Mouse (Mus musculus) CH12.LX (cell line): Measurements from ENCODE around the gene Galk1. TPM values are rescaled to one million over a fixed set of nuclear protein-coding genes. Genes with fewer than 3 reads are reported as not detected.

Source experiments
- DNase-seq: peaks from one replicate; pipeline ENCODE4 v3.0.0-alpha.2; 2013; ENCODE audit errors: extremely low read depth
- H3K27ac ChIP-seq: 2 replicates; pipeline ENCODE4 v1.5.1; 2012; ENCODE audit warnings: low read depth, mild to moderate bottlenecking, control low read depth, moderate library complexity; ENCODE audit not compliant: insufficient read depth
- H3K27me3 ChIP-seq: replicated peaks from 2 replicates; pipeline ENCODE3; 2012; ENCODE audit warnings: inconsistent platforms
- H3K36me3 ChIP-seq, 2 experiments: replicated peaks in 1 of 2; 2 replicates each; pipeline versions ENCODE3 to v1.6.1; 2012; ENCODE audit warnings: inconsistent platforms in 1 of 2, low read length in 1 of 2, mild to moderate bottlenecking in 1 of 2, mixed read lengths in 1 of 2, moderate library complexity in 1 of 2; ENCODE audit not compliant: control insufficient read depth in 1 of 2, insufficient read depth in 1 of 2
- H3K4me1 ChIP-seq, 2 experiments: 2 replicates each; pipeline ENCODE4 v1.6.1; 2012; ENCODE audit warnings: inconsistent platforms in 1 of 2, moderate library complexity in 1 of 2; ENCODE audit not compliant: insufficient read depth in 2 of 2, control insufficient read depth in 1 of 2
- H3K4me2 ChIP-seq: 2 replicates; pipeline ENCODE4 v1.6.1; 2012; ENCODE audit warnings: low read depth, mild to moderate bottlenecking, control low read depth; ENCODE audit not compliant: poor library complexity, insufficient read depth, severe bottlenecking
- H3K4me3 ChIP-seq, 3 experiments: fragments of 150-350 bp in 1 of 3; sonication (generic) in 1 of 3; replicated peaks in 1 of 3; 2 replicates each; pipeline versions ENCODE3 to v1.5.1; 2011 to 2012; ENCODE audit warnings: low read depth in 2 of 3, low read length in 2 of 3, mild to moderate bottlenecking in 2 of 3, moderate library complexity in 2 of 3, control low read depth in 1 of 3, improper control_type of control experiment in 1 of 3, inconsistent platforms in 1 of 3, mixed read lengths in 1 of 3; ENCODE audit not compliant: poor library complexity in 1 of 3
- H3K79me2 ChIP-seq: replicated peaks from 2 replicates; pipeline ENCODE4 v1.6.1; 2012; ENCODE audit warnings: mild to moderate bottlenecking, moderate library complexity; ENCODE audit not compliant: control insufficient read depth, poor library complexity, insufficient read depth, severe bottlenecking; ENCODE audit errors: extremely low read depth
- H3K9ac ChIP-seq: 2 replicates; pipeline ENCODE4 v1.6.1; 2012; ENCODE audit warnings: low read depth, mild to moderate bottlenecking, control low read depth, moderate library complexity; ENCODE audit not compliant: insufficient read depth
- H3K9me3 ChIP-seq: replicated peaks from 2 replicates; pipeline ENCODE3; 2012; ENCODE audit warnings: low read length, inconsistent platforms, mixed read lengths
- BHLHE40 ChIP-seq: IDR thresholded peaks from 2 replicates; pipeline ENCODE4 v1.6.1; 2011; ENCODE audit warnings: mild to moderate bottlenecking, low read depth, low read length, improper control_type of control experiment
- CTCF ChIP-seq, 2 experiments: IDR thresholded peaks in 1 of 2; conservative IDR thresholded peaks in 1 of 2; 2 replicates each; pipeline ENCODE4 v1.5.1; 2011 to 2012; ENCODE audit warnings: low read depth in 2 of 2, low read length in 2 of 2, improper control_type of control experiment in 1 of 2, inconsistent platforms in 1 of 2, mild to moderate bottlenecking in 1 of 2, moderate library complexity in 1 of 2
- E2F4 ChIP-seq: IDR thresholded peaks from 2 replicates; pipeline ENCODE4 v1.6.1; 2011; ENCODE audit warnings: low read depth, low read length, improper control_type of control experiment; ENCODE audit not compliant: insufficient replicate concordance
- ELF1 ChIP-seq: IDR thresholded peaks from 2 replicates; pipeline ENCODE4 v1.6.1; 2014; ENCODE audit warnings: low read depth, mild to moderate bottlenecking, inconsistent platforms, low read length, improper control_type of control experiment
- ETS1 ChIP-seq: conservative IDR thresholded peaks from 2 replicates; pipeline ENCODE4 v1.6.1; 2012; ENCODE audit warnings: low read depth, mild to moderate bottlenecking, inconsistent platforms, low read length, improper control_type of control experiment, moderate library complexity
- IRF4 ChIP-seq: IDR thresholded peaks from 2 replicates; pipeline ENCODE4 v1.6.1; 2014; ENCODE audit warnings: low read depth, mild to moderate bottlenecking, inconsistent platforms, low read length, improper control_type of control experiment
- MAFK ChIP-seq: IDR thresholded peaks from 2 replicates; pipeline ENCODE4 v1.6.1; 2011; ENCODE audit warnings: low read length, improper control_type of control experiment; ENCODE audit not compliant: insufficient replicate concordance
- MAX ChIP-seq: IDR thresholded peaks from 2 replicates; pipeline ENCODE4 v1.6.1; 2011; ENCODE audit warnings: low read length, improper control_type of control experiment
- MXI1 ChIP-seq: IDR thresholded peaks from 2 replicates; pipeline ENCODE4 v1.6.1; 2011; ENCODE audit warnings: mild to moderate bottlenecking, low read depth, low read length, improper control_type of control experiment
- NRF1 ChIP-seq: IDR thresholded peaks from 2 replicates; pipeline ENCODE4 v1.6.1; 2014; ENCODE audit warnings: low read depth, mild to moderate bottlenecking, inconsistent platforms, low read length, improper control_type of control experiment, moderate library complexity
- POLR2A ChIP-seq: IDR thresholded peaks from 2 replicates; pipeline ENCODE4 v1.6.1; 2011; ENCODE audit warnings: low read depth, mild to moderate bottlenecking, improper control_type of control experiment, low read length
- POLR2AphosphoS2 ChIP-seq: IDR thresholded peaks from 2 replicates; pipeline ENCODE4 v1.6.1; 2011; ENCODE audit warnings: low read depth, low read length, improper control_type of control experiment
- RAD21 ChIP-seq: IDR thresholded peaks from 2 replicates; pipeline ENCODE4 v1.6.1; 2011; ENCODE audit warnings: low read depth, mild to moderate bottlenecking, low read length, improper control_type of control experiment, moderate library complexity
- RCOR1 ChIP-seq: conservative IDR thresholded peaks from 2 replicates; pipeline ENCODE4 v1.6.1; 2012; ENCODE audit warnings: low read depth, mild to moderate bottlenecking, inconsistent platforms, low read length, improper control_type of control experiment
- SIN3A ChIP-seq: IDR thresholded peaks from 2 replicates; pipeline ENCODE4 v1.6.1; 2012; ENCODE audit warnings: low read length, improper control_type of control experiment, inconsistent platforms
- SMC3 ChIP-seq: IDR thresholded peaks from 2 replicates; pipeline ENCODE4 v1.6.1; 2011; ENCODE audit warnings: low read depth, low read length, improper control_type of control experiment
- TBP ChIP-seq: conservative IDR thresholded peaks from 2 replicates; pipeline ENCODE4 v1.6.1; 2011; ENCODE audit warnings: low read depth, low read length, improper control_type of control experiment
- TCF12 ChIP-seq: IDR thresholded peaks from 2 replicates; pipeline ENCODE4 v1.6.1; 2014; ENCODE audit warnings: low read depth, mild to moderate bottlenecking, inconsistent platforms, low read length, improper control_type of control experiment
- UBTF ChIP-seq: IDR thresholded peaks from 2 replicates; pipeline ENCODE4 v1.6.1; 2012; ENCODE audit warnings: low read depth, mild to moderate bottlenecking, inconsistent platforms, low read length, improper control_type of control experiment, moderate library complexity
- USF1 ChIP-seq: IDR thresholded peaks from 2 replicates; pipeline ENCODE4 v1.6.1; 2014; ENCODE audit warnings: low read depth, mild to moderate bottlenecking, inconsistent platforms, low read length, improper control_type of control experiment
- USF2 ChIP-seq: conservative IDR thresholded peaks from 2 replicates; pipeline ENCODE4 v1.6.1; 2011; ENCODE audit warnings: low read depth, low read length, improper control_type of control experiment
- ZKSCAN1 ChIP-seq: IDR thresholded peaks from 2 replicates; pipeline ENCODE4 v1.6.1; 2012; ENCODE audit warnings: low read depth, inconsistent platforms, low read length, improper control_type of control experiment, borderline replicate concordance
- ZMIZ1 ChIP-seq: IDR thresholded peaks from 2 replicates; pipeline ENCODE4 v1.6.1; 2012; ENCODE audit warnings: low read depth, mild to moderate bottlenecking, inconsistent platforms, low read length, improper control_type of control experiment
- ZNF384 ChIP-seq: IDR thresholded peaks from 2 replicates; pipeline ENCODE4 v1.6.1; 2012; ENCODE audit warnings: low read depth, low read length, improper control_type of control experiment, inconsistent platforms
- dilution Hi-C: fragments of 300-500 bp; cut with MboI; formaldehyde crosslinking; loops from 2 replicates; pipeline ENCODE4 v1.14.3; 2020; ENCODE audit warnings: low sequenced_read_pairs; ENCODE audit not compliant: extremely low pct_unique_long_range_greater_than_20kb, extremely low pct_ligation_motif_present
- in situ Hi-C: fragments of 300-500 bp; cut with MboI; formaldehyde crosslinking; loops from 3 replicates; pipeline ENCODE4 v1.14.3; 2019; ENCODE audit warnings: low sequenced_read_pairs, low pct_ligation_motif_present, low pct_unique_long_range_greater_than_20kb, mixed read lengths
- polyA plus RNA-seq: library from polyadenylated mRNA; unstranded; fragments of >175 nt; gene quantifications from 2 replicates; pipeline ENCODE4 v1.2.1, GENCODE M21; 2012; ENCODE audit warnings: low read depth; ENCODE audit not compliant: insufficient read length
- total RNA-seq, 2 experiments: library from RNA; depleted of rRNA; stranded (reverse); fragments of 300-350 nt in 1 of 2; fragments of >200 nt in 1 of 2; gene quantifications; 2 replicates each; pipeline ENCODE4 v1.2.3; 2012 to 2014

The Galk1 gene
- total and polyA plus RNA-seq, 3 experiments: 263 to 413 (median 293) TPM

DNA sequence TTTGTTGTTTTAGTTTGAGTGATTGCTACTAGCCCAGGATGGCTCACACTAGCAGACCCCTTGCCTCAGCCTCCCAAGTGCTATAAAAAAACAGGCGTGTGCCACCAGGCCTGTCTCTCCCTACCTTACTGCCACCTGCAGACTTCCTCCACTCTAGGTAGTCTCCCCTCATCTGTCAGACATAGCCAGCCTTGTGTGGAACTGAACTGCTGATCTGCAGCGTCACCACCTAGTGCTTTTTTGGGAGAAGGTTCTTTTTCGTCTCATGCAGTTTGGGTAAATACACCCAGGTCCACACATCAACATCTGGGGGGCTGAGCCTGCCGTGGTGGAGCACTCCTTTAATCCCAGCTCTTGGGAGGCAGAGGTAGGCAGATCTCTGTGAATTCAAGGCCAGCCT is 15.5 kb downstream of the Galk1 start:
- dilution Hi-C loops (no loop called here), in situ Hi-C loops (no loop called here)
- peaks cover 10 to 23% of the 10 kb centered on the region in 2 experiments for H3K4me1 ChIP-seq
- H3K4me2 ChIP-seq: no peak overlapping the region
- no peak overlapping the region for H3K27ac ChIP-seq
- H3K36me3 ChIP-seq: no peaks in the 10 kb centered on the region
- no peak overlapping the region for H3K4me3 ChIP-seq
- no peak for DNase-seq
- H3K9ac ChIP-seq: no peak overlapping the region
- no peaks in the 10 kb centered on the region for H3K9me3 ChIP-seq
- no peaks in the 10 kb centered on the region for H3K79me2 ChIP-seq
- TF ChIP-seq MXI1 (no peak), E2F4 (no peak), IRF4 (no peak), ETS1 (no peak), TCF12 (no peak), NRF1 (no peak), ZKSCAN1 (no peak), CTCF (conservative IDR thresholded peaks at IDR 0.05 in 1 of 2, IDR thresholded peaks at IDR 0.05 in 1 of 2; ENCODE audit: low read depth in 2 of 2, low read length in 2 of 2) (no peak), POLR2AphosphoS2 (no peak), RAD21 (no peak), UBTF (no peak), ELF1 (no peak), USF2 (no peak), BHLHE40 (no peak), SMC3 (no peak), ZMIZ1 (no peak), MAX (no peak), POLR2A (no peak), MAFK (no peak)
- TF ChIP-seq, all 38 proteins: peak for 0
- peaks cover 14% of the 10 kb centered on the region for H3K27me3 ChIP-seq

DNA sequence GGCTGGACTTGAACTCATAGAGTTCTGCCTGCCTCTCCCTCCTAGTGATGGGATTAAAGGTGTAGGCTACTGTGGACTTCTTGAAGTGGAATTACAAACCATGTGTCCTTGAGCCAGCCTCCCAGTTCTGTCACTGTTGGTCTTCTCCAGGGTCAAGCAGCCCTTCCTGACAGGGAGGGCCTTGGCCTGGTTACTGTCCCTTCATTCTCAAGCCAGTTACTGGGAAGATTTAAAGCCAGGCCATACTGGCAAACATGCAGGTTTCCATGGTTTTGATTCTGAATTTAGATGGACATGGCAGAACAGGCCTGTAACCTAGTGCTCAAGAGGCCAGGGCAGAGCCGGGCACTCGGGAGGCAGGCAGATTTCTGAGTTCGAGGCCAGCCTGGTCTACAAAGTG is 17.3 kb downstream of the Galk1 start:
- Histone ChIP-seq H3K27me3 (peaks cover 20% of the 10 kb centered on the region), H3K36me3 (no peaks in the 10 kb centered on the region), H3K9me3 (no peaks in the 10 kb centered on the region), H3K4me2 (no peak overlapping the region), H3K9ac (no peak overlapping the region), H3K4me1 (peaks cover 3 to 15% of the 10 kb centered on the region in 2 experiments), H3K4me3 (no peak overlapping the region), H3K27ac (no peak overlapping the region), H3K79me2 (no peaks in the 10 kb centered on the region)
- DNase-seq: no peak
- TF ChIP-seq RCOR1: no peak
- no peak for TF ChIP-seq RAD21
- no peak for TF ChIP-seq ZMIZ1
- TF ChIP-seq SIN3A: no peak
- TF ChIP-seq TBP: no peak
- TF ChIP-seq ZNF384: no peak
- TF ChIP-seq USF1: no peak
- TF ChIP-seq ELF1: no peak
- no peak for TF ChIP-seq POLR2AphosphoS2
- no peak for TF ChIP-seq ZKSCAN1
- no peak for TF ChIP-seq MAFK
- dilution Hi-C loops: no loop called here
- in situ Hi-C loops: no loop called here
